Mouse (Mus musculus): Measurements from ENCODE around the gene H2-K1.
A peak's percentile ranks its signal among the peaks of the same experiment; 100 is the strongest.

The H2-K1 gene

GRCm38 (mm10) chr17:34000150-34000537 lies at the start of gene H2-K1:
H2-K1 (minus strand) TSS chr17:34000347.
- DNase-seq, result peak; percentile 76

GRCm38 (mm10) chr17:34047404-34048050 lies 47.4 kb upstream of the H2-K1 start:
- no peak for DNase-seq

- no peak for DNase-seq
Observed at GRCm38 (mm10) chr17:34045941-34046340, 45.8 kb upstream of the H2-K1 start.

GRCm38 (mm10) chr17:34039562-34040450 lies 39.7 kb upstream of the H2-K1 start:
- peak; percentile 18 for DNase-seq

- DNase-seq, result peak; percentile 76
Observed at GRCm38 (mm10) chr17:34038878-34039561, 38.9 kb upstream of the H2-K1 start, which contains the start of gene Col11a2. Col11a2 (plus strand) TSS chr17:34039437.

GRCm38 (mm10) chr17:34038440-34038839 lies 38.3 kb upstream of the H2-K1 start:
- peak; percentile 50 for DNase-seq

GRCm38 (mm10) chr17:34037241-34037640 lies 37.1 kb upstream of the H2-K1 start:
- DNase-seq, result no peak

- no peak for DNase-seq
Observed at GRCm38 (mm10) chr17:34036647-34037046, 36.5 kb upstream of the H2-K1 start.

- no peak for DNase-seq
Observed at GRCm38 (mm10) chr17:34035517-34035916, 35.4 kb upstream of the H2-K1 start.

- peak; percentile 80 for DNase-seq
Observed at GRCm38 (mm10) chr17:34034064-34034463, 33.9 kb upstream of the H2-K1 start.

GRCm38 (mm10) chr17:34033441-34033840 lies 33.3 kb upstream of the H2-K1 start:
- DNase-seq, result no peak

GRCm38 (mm10) chr17:34032806-34033205 lies 32.7 kb upstream of the H2-K1 start:
- no peak for DNase-seq

- no peak for DNase-seq
Observed at GRCm38 (mm10) chr17:34032174-34032632, 32.1 kb upstream of the H2-K1 start.

GRCm38 (mm10) chr17:34031465-34032173 lies 31.5 kb upstream of the H2-K1 start, which contains the start of the genes Slc39a7 and Rxrb:
Slc39a7 (minus strand) TSS chr17:34031682.
Rxrb (plus strand) TSS chr17:34031812.
- peak; percentile 99 for DNase-seq

GRCm38 (mm10) chr17:34030861-34031326 lies 30.7 kb upstream of the H2-K1 start:
- no peak for DNase-seq

- DNase-seq, result no peak
Observed at GRCm38 (mm10) chr17:34029890-34030595, 29.9 kb upstream of the H2-K1 start.

GRCm38 (mm10) chr17:34029150-34029889 lies 29.2 kb upstream of the H2-K1 start:
- DNase-seq, result no peak

- no peak for DNase-seq
Observed at GRCm38 (mm10) chr17:34028501-34029149, 28.5 kb upstream of the H2-K1 start.

GRCm38 (mm10) chr17:34027656-34028223 lies 27.6 kb upstream of the H2-K1 start, which contains the start of gene H2-Ke6:
H2-Ke6 (minus strand) TSS chr17:34028060.
- peak; percentile 95 for DNase-seq

Measured in retina, postnatal 1 day (tissue).